Mouse (Mus musculus) frontal cortex, postnatal 36 days (tissue): Measurements from ENCODE around the gene Creg2.
"Not testable (repeated sequence)": the region's sequence is repeated elsewhere in the genome, so short reads cannot be mapped to it uniquely, and the experiment has no call there.

Source experiments
- DNase-seq, 2 experiments: peaks; one replicate each; pipeline ENCODE4 v3.0.0; 2022; ENCODE audit warnings: low spot score in 2 of 2

The Creg2 gene

DNA sequence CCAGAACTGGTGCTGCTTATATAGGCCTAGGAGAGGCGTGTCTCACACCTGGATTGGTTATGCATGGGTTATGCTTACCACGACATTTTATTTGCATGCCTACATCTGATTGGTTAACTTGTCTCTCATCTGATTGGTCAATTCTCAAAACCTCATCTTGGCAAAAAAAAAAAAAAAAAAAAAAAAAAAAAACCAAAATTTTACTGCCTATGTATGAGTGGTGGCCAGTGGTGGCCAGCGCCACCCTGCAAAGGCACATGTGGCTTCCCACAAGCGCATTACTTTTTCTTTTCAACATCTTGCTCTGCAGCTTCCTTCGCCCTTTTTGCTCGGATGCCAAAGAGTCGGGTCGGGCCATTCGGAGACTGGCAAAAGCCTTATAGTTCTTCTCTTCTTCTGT is 54.1 kb downstream of the Creg2 start:
- DNase-seq: not testable (repeated sequence)

DNA sequence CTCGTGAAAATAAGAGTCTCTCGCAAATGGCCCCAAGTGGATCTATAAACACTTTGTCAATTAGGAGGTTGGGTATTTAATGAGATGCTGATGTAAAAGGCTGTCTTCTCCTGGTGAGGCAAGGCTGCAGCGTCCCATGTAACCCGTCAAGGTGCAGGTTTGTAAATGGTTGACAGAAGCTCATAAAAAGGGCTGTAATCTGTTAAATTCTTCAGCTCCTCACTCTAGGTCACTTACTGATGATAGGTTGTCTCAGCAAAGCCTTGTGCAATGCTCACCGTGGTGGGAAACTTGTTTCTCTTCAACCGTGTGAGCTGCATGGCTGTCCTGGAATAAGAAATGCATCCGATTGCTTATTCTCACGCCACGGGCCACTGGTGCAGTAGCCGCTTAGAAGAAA is 57.4 kb downstream of the Creg2 start:
- DNase-seq: no peak

DNA sequence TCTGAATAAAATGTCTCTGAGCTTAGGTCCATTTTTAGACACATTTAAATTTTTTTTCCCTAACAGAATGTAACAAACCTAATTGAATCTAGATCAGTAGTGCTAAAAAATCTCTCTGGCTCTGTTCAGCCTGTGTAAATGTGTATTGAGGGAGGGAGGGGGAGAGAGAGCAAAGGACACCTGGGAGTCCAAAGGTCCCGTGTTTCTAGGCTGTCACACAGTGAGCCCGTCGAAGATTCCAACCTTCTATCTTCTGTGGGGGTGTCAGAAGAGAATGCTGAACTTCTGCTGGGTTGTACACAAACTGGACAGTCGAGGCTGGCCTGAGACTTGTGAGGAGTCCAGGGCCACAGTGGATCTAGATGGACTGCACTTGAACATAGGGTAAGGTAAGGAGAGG is 59.2 kb downstream of the Creg2 start:
- DNase-seq: no peak

DNA sequence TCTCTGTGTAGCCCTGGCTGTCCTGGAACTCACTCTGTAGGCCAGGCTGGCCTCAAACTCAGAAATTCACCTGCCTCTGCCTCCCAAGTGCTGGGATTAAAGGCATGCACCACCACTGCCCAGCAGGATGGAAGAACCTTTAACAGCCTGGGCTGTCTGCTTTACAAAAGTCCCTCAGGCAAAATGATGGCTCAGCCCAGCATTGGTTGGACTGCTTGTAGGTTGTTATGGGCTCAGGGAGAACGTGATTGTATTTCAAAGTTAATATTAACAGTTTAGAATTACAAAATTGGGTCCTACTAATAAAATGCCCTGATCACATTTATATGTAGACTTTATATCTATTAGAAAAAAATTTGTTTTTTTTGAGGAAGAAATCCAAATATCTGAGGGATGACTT is 59.7 kb downstream of the Creg2 start:
- not testable (repeated sequence) for DNase-seq

DNA sequence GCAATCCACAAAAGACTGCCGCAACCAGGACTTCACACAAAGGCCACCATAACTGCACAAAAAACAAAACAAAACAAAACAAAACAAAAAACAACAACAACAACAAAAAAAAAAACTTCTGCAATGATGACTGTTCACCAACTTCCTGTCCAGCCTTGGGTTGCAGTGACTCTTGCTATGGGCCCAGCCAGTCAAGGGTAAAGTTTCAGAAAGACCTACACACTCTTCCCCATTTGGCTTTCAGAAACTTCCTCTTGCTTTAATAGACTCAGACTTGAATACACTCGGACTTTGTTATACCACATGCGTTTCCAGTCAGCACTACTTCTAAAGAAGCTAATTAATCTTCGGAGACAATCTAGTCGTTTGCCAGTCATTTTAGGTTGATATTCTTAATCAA is 61.1 kb downstream of the Creg2 start:
- no peak for DNase-seq

DNA sequence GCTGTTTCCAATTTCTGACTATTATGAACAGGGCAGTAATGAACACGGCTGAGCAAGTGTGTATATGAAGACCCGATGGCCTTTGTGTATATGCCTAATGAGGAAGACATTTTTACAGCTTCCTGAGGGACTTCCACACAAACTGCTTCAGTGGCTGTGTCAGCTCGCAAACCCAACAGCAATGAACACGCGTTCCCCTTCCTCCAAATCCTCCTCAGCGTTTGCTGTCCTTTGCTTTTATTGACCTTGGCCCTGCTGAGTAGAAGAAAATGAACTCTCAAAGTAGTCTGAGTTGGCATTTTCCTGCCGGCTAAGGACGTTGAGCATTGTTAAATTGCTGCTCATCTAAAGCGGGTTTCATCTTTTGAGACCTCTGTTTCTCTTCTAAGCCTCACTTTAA is 65.9 kb downstream of the Creg2 start:
- no peak for DNase-seq

DNA sequence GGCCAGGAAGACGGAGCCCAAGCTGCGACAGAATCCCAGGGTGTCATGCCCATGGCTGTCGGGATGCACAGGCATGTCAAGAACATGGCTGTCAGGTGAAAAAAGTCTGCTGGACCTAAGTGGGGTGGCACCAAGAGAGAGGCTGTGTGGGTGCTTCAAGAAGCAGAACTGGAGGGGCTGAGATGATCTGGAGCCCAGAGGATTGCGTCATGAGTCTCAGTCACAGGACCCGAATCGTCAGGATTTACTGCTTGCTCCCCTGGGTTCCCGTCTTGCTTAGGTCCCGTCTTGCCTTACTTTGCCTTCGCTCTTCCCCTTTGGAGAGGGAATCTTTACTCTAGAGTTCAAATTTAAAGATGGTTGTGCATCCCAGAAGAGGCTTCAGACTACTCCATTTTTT is 68.1 kb downstream of the Creg2 start:
- DNase-seq: no peak

DNA sequence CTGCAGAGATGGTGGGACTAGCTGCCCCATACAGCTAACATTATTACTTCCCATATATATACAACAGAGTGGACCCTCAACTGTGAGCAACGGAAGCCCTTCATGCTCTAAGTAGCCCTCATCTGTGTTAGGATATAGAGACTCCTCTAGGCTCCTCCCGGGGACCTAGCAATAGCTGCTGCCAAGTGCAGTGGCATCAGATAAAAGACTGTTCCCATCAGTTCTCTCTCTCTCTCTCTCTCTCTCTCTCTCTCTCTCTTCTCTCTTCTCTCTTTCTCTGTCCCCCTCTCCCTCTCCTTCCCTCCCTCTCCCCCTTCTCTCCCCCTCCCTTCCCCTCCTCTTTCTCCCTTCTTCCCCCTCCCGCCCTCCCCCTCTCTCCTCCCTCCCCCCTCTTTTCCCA is 70.1 kb downstream of the Creg2 start:
- no peak for DNase-seq

DNA sequence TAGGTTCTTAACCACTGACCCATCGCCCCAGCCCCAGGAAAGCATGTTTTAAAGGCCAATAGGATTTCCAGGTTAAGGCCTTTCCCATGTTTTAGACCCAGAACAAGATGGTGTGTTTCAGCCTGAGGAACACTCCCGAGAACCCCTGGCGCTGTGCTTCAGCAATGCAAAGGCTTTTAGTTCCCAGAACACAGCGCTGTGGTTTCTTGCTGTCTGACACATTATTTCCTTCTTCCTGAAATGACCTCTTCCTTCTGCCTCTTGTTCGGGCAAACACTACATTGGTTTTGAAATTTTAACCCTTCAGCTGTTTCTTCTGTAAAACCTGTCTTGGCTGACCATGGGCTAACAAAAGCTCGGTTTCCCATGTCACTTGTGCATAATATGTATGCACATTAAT is 72.1 kb downstream of the Creg2 start:
- no peak for DNase-seq

DNA sequence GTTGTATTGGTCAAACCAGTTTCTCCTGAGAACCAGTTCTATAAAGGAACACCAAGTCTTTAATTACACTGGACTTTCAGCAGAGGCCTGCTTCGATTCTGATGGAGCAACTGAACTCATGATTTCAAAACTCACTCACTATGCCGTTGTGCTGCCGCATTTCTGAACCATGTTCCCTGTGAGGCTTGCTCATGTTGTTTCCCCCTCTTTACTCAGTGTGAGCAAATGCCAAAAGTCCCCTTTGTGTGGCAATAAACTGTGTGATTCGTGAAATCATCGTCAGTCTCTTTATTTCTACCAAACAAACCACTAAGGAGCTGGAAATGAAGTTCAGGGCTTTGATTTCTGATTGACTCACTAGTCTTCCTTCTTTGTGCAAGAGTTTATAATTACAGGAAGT is 72.8 kb downstream of the Creg2 start:
- no peak for DNase-seq

DNA sequence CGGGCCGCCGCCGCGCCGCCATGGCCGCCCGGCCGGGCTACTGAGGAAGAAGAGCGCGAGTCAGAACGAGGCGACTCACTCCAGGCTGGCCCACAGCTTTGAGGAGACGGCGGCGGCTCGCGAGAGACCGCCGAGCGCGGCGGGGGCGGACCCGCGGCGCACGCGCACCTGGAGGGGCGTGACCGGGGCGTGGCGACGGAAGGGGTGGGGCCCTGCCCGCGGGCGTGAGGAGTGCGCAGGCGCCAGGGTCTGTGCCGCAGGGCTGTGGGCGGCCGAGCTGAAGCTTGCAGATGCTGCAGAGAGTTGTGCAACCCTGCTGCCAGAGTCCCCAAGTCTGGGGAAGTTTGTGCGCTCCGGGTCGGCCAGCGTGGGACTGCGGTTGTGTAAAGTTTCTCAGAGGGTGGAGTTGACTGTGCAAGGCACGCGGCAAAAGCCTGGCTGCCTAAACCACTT is 74.0 kb downstream of the Creg2 start, which contains the start of gene Rnf149:
Rnf149 (minus strand) TSS at position 153 of the 453 bp plus-strand sequence.
- peak; percentile 97 to 98 for DNase-seq

DNA sequence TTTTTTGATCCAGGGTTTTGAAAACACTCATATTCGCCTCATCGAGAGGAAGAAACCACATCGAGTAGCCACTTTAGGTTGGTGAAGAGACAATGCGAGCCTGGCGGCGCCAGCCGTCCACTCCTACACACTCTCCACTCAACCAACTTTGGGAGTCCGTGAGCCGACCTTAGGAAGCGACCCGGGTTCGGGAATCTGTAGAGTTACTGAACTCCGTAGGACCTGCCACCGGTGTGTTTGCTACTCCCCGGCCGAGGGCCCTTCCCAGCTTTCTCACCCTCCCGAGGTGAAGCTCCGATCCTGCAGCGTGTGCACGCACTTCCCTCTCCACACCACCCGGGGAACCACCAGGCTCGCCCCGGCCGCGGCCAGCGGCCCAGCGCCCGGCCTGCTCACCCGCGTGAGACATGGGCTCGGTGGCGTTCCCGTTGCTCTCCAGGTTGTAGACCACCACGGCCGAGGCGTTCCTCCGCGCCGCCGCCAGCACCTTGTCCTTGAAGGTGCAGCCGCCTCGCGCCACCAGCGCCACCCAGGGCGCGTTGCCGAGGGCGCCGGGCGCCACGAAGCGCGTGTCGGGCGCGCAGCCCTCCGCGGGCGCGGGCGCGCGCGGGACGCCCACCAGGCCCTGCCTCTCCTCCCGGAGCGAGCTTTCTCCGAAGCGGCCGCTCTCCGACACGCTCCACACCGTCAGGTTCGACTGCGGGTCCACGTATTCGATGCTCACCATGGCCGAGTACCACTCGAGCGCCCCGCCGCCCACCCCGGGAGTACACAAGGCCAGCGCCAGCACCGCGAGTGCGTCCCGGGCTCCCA is 74.6 kb downstream of the Creg2 start:
- peak; percentile 67 to 73 for DNase-seq

DNA sequence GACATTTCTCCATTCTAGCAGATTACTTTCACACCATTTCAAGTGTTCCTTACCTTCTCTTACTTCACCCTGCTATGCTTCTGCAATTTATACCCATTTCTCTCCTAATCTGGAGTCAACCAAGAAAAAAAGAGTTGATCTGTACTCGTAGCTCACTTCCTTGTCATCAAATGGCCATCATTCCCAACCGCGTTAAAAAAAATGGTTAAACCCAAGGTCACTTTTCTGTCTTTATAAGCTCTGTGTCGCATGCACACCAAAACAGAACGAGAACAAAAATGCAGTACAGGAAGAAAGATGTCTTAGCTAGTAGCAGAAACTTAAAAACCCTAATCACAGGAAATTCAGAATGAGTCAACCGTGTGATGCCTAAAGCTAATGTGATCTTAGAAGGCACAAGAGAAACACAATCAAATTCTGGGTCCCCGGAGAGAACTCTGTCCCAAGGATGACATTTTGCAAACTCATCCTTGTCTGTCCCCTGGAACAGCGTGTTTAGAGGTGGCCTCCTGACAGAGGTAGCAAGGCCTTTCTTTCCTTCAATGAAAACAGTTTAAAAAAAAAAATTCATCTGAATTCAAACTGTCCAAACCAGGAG is 75.4 kb downstream of the Creg2 start:
- no peak for DNase-seq

DNA sequence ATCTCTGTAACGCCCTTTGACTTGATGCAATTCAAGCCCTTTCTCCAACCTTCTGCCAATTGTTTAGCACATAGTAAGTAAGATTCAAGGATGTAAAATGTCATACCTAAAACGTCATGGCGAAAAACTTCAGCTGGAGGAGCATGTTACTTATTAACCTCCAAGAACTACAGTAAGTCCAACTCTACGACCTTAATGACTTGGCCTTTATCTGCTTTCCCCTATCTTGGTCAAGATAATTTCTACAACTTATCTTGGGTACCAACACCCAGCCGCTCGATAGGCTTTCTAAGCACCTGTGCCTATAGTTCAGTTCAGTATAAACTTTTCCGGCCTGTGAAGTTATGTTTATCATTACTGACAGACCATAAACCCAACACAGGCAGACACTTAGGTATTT is 77.4 kb downstream of the Creg2 start:
- DNase-seq: no peak

DNA sequence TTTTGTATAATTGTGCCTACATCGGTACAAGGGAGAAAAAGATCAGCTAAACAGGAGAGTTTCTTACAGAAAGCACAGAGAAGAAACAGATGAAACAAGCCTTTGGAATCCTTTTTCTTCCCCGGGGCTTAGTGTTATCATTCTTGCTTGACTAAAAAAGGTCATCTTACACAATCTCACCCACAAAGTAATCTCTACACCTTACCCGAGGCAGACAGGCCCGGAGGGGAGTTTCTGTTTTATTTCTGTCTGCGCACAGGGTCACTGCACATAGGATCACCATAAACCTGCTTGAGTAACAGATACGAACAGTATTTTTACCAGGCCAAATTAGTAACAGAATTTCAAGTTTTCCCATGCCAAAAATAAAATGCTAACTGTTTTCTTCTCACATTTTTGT is 79.6 kb downstream of the Creg2 start:
- DNase-seq: no peak
